Mouse (Mus musculus): ENCODE data around the gene Cilp2.

DNA sequence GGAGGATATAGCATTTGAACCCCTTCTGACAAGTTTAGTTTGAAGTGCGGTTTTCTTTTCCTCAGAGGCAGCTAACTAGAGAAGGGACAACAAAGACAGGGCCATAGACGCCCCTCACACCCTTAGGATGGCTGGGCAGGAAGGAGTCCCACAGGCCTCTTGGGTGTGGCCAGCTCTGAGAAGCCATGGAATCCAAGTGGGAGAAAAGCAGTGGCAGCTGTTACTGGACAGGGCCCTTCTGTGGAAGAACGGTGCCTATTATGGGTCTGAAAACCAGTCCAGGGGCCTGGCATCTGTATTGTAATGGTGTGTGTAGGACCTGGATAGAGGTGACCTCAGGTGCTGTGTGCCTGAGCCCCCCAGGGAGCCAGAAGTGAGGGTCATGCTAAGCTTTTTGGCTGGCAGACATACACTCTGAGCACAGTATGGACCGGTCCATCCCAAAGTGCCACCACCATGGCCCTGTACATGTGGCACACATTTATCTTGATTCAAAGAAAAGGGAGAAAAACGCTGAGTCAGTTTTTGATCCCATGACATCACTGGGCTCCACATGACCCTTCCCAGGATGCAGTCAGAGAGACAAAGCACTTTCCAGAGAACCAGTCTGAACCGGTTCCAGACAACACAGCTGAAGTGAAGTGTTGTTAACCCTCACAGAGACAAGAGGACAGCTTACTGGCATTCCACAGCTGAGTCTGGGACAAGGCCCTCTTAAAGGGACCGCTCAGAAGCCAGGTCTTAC, 48.7 kb upstream of the Cilp2 start:
- TF ChIP-seq POLR2A (IDR thresholded peaks at IDR 0.05; ENCODE audit: low read depth, low read length): no peak
- TF ChIP-seq CTCF (IDR thresholded peaks at IDR 0.05; ENCODE audit: extremely low read depth, insufficient read depth, insufficient read length, insufficient replicate concordance): no peak

All from spleen, adult 2 months (tissue).